9 mouse cellular contexts compared by ENCODE assay signal in genomic region chr6:54326671-54327625, GRCm38 (mm10). TPM values are rescaled to one million over a fixed set of nuclear protein-coding genes. Genes with fewer than 3 reads are reported as not detected.
DNase-seq lines count a peak whose midpoint lies in the region; ATAC-seq and TF ChIP-seq lines count a peak whose summit lies in the region.
"Had no signal": no experiment of that assay in that cellular context is flagged by ENCODE, and none has a peak within 500 bp of the region (broad histone marks: within the 10 kb centered on the region; RNA-seq: fewer than 3 reads in every experiment).

No protein-coding gene starts in this region.

- no peak overlapping the region for H3K27ac ChIP-seq in forebrain, embryonic 11.5 days (ENCODE audit: low read depth, low read length)
- no peak overlapping the region for H3K27ac ChIP-seq in liver, embryonic 13.5 days

- TF ChIP-seq POLR2A in myocyte (IDR thresholded peaks at IDR 0.05; ENCODE audit: insufficient read length, low read depth), result no peak

- H3K4me3 ChIP-seq in forebrain, embryonic 11.5 days (ENCODE audit: low read depth, low read length), result peak overlapping the region; percentile 43
- peak overlapping the region; percentile 53 for H3K4me3 ChIP-seq in liver, embryonic 13.5 days (replicated peaks)
- H3K4me3 ChIP-seq in myocyte, result no peak overlapping the region

- peak; percentile 53 for ATAC-seq in forebrain, embryonic 11.5 days (replicated peaks; ENCODE audit: low FRiP score)
- peak; percentile 52; the same call in 1 of the 2 replicates for ATAC-seq in liver, embryonic 13.5 days (ENCODE audit: low read depth)

- H3K9me3 ChIP-seq in forebrain, embryonic 11.5 days (ENCODE audit: control insufficient read depth, low read length), result no peaks in the 10 kb centered on the region
- H3K9me3 ChIP-seq in liver, embryonic 13.5 days (replicated peaks), result no peaks in the 10 kb centered on the region

- no peak overlapping the region for H3ac ChIP-seq in myocyte (ENCODE audit: control insufficient read depth, insufficient read length)

- intact Hi-C loops in heart, postnatal 10 days (cut with DNase I), result loop anchor here (5.0 kb wide), 1 partner anchor 70 kb away; no protein-coding TSS in a partner anchor

- WGBS in forebrain, embryonic 11.5 days, result under 1% methylated on average over 53 of the region's 53 CpGs
- 1% methylated on average over 53 of the region's 53 CpGs for WGBS in liver, embryonic 13.5 days (ENCODE audit: insufficient replicate concordance)

- peak overlapping the region; percentile 41 for H3K9ac ChIP-seq in forebrain, embryonic 11.5 days (ENCODE audit: low read length)
- H3K9ac ChIP-seq in liver, embryonic 13.5 days, result no peak overlapping the region

- peak overlapping the region; percentile 92 for H3K4me2 ChIP-seq in forebrain, embryonic 11.5 days (ENCODE audit: low read depth, low read length, severe bottlenecking)
- H3K4me2 ChIP-seq in liver, embryonic 13.5 days, result peak overlapping the region; percentile 71
- H3K4me2 ChIP-seq in myocyte (ENCODE audit: low read depth), result peak overlapping the region; percentile 60

- H3K27me3 ChIP-seq in forebrain, embryonic 11.5 days (ENCODE audit: control insufficient read depth, insufficient read depth, low read length), result peaks cover 29% of the 10 kb centered on the region
- H3K27me3 ChIP-seq in liver, embryonic 13.5 days, result peaks cover 44% of the 10 kb centered on the region
- no peaks in the 10 kb centered on the region for H3K27me3 ChIP-seq in myocyte (ENCODE audit: control insufficient read depth, insufficient read depth, insufficient read length)

- H3K79me2 ChIP-seq in myocyte (ENCODE audit: control insufficient read depth, insufficient read depth), result no peaks in the 10 kb centered on the region

- no peaks in the 10 kb centered on the region for H3K36me3 ChIP-seq in forebrain, embryonic 11.5 days (ENCODE audit: control insufficient read depth, insufficient read depth, low read length)
- H3K36me3 ChIP-seq in liver, embryonic 13.5 days, result no peaks in the 10 kb centered on the region
- H3K36me3 ChIP-seq in myocyte (ENCODE audit: control insufficient read depth, insufficient read depth), result no peaks in the 10 kb centered on the region

- peaks cover 2% of the 10 kb centered on the region; the same call in 1 of the 2 replicates for H3K4me1 ChIP-seq in forebrain, embryonic 11.5 days (replicated peaks; ENCODE audit: control insufficient read depth, insufficient read depth, low read length)
- no peaks in the 10 kb centered on the region for H3K4me1 ChIP-seq in liver, embryonic 13.5 days (replicated peaks)

- peak; percentile 21 for DNase-seq in CD4-positive helper T cell, adult 2 months (ENCODE audit: low read depth, low spot score)
- peak; percentile 87 for DNase-seq in brain, adult 2 months (ENCODE audit: low read depth, low spot score)
- peak; percentile 81 for DNase-seq in forebrain, embryonic 11.5 days (ENCODE audit: low spot score)
- DNase-seq in heart, postnatal 10 days, result peak; percentile 61 to 62
- peak; percentile 88 to 95 for DNase-seq in kidney, postnatal 25 days
- DNase-seq in liver, embryonic 13.5 days, result no peak
- DNase-seq in thymus, postnatal 25 days, result peak; percentile 1

TF ChIP-seq in myocyte, 11 proteins besides CTCF, POLR2A, EP300 and RAD21:
- TF ChIP-seq POLR2AphosphoS2 (IDR thresholded peaks at IDR 0.05; ENCODE audit: insufficient read length, low read depth) (no peak), MAX (IDR thresholded peaks at IDR 0.05; ENCODE audit: low read depth) (no peak)
TF ChIP-seq in myocyte: peak in this region for 0.

RNA-seq across cellular contexts. Expression of gene Prr15, which starts 1.3 kb away (rescaled TPM):
- polyA plus RNA-seq in forebrain, embryonic 11.5 days (2014; fragmentation: Nextera tagmentation; extraction: Ambion mirVana), result 5.0 and 6.0 TPM in 2 replicates
- total RNA-seq in heart, postnatal 10 days (2021), result 1 to 10 TPM; 3.6 to 4.5 TPM
- polyA plus RNA-seq in liver, embryonic 13.5 days (2015; fragmentation: Nextera tagmentation; extraction: Ambion mirVana), result 0.60 and 0.67 TPM in 2 replicates
- polyA plus RNA-seq in myocyte (2012; fragmentation: generic; extraction: Trizol), result 0.11 TPM
- total RNA-seq: MEL had no signal
